Mouse (Mus musculus): Measurements from ENCODE around the gene Col19a1. TPM values are rescaled to one million over a fixed set of nuclear protein-coding genes. Genes with fewer than 3 reads are reported as not detected.

Gene Col19a1
- 1.3 TPM in 2 replicates for polyA plus RNA-seq (2021; fragmentation: Nextera tagmentation)
- long read RNA-seq, experiment 1, full-length matches to known transcripts = 2 of 14 reads
- long read RNA-seq, experiment 1, partial matches to known transcripts = 9 of 14 reads
- long read RNA-seq, experiment 1, other reads (novel, unspliced or antisense) = 3 of 14 reads
- long read RNA-seq, experiment 2, full-length matches to known transcripts = 1 of 7 reads
- long read RNA-seq, experiment 2, partial matches to known transcripts = 4 of 7 reads
- long read RNA-seq, experiment 2, other reads (novel, unspliced or antisense) = 2 of 7 reads

DNA sequence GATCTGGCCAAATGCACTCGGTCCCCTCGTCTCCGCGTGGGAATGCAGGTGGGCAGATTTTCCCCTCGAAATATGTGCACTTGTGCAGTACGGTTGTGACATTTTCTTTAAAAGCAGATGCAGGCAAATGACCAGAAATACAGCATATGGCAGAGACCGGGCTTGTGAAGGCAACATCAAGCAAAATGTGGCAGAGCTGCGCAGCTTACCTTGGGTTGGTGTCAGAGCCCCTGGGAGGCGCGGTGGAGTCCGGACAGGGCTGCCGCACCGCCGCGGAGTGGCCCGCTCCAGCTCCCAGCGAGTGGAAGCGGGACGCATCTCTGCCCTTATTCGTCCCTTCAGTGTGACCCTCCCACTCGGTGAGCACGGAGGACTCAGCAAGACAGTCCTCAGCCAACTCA, at the start of gene Col19a1:
TSS of gene Col19a1 (minus strand) at position 332 of the 401 bp plus-strand sequence.

Other genes starting within 250 kb of the Col19a1 start
- gene Lmbrd1, start 91.2 kb upstream of the Col19a1 start, polyA plus RNA-seq (2021; fragmentation: Nextera tagmentation) = 109 and 140 TPM in 2 replicates